Mouse (Mus musculus) urinary bladder, postnatal 4 days (tissue): ENCODE results near the gene Rab5c.

Experiments
- DNase-seq, 2 experiments: peaks; one replicate each; pipeline ENCODE4 v3.0.0; 2021 to 2022; ENCODE audit warnings: low spot score in 2 of 2

Rab5c gene

DNA sequence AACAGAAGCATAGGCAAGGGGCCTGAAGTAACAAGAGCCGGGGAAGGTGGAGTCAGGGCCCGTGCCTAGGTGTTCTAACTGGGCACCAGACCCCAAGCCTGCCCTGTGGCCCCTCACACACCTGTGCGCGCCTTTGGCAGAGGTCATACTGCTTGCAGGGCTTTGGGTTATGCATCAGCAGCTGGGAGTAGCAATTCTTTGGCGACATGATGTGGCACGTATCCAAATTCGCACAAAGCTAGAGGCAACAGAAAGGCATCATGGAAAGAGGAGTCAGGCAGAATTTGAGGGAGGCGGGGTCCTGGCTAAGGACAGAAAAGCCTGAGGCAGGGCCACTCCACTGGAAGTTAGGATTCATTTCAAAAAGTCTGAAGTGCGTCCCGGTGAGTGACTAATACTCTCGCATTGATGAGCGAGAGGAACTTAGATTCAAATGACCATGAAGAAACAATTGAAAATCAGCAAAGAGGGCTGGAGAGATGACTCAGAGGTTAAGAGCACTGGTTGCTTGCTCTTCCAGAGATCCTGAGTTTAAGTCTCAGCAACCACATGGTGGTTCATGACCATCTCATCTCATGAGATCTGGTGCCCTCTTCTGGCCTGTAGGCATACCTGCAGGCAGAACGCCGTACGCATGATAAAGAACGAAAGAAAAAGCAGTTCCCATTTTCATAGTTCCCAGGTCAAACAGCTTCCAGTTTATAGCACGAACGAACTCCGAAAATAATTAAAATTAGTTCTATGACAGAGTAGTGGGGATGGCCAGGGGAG lies 35.7 kb downstream of the Rab5c start:
- no peak for DNase-seq

DNA sequence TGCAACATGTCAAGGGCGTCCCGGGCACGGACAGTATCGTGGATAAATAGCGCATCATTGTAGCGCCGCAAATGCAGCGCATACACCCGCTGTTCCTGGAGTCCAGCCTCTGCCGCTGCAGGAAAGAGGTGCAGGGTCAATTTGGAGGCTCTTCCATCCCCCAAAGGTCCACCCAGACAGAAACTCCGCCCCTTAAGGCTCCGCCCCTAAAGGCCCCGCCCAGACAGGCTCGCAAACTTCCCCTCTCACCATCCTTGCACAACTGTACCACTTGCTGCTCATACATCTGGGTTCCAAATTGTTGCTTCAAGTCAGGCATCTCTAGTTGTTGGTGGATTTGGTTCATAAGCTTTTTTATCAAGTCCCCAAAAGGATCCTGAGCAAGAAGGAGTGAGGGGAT lies 36.7 kb downstream of the Rab5c start:
- peak; percentile 49 to 68 for DNase-seq

GRCm38 (mm10) chr11:100700710-100701109 lies 37.3 kb downstream of the Rab5c start:
- no peak for DNase-seq

GRCm38 (mm10) chr11:100697921-100698320 lies 40.1 kb downstream of the Rab5c start:
- no peak for DNase-seq

DNA sequence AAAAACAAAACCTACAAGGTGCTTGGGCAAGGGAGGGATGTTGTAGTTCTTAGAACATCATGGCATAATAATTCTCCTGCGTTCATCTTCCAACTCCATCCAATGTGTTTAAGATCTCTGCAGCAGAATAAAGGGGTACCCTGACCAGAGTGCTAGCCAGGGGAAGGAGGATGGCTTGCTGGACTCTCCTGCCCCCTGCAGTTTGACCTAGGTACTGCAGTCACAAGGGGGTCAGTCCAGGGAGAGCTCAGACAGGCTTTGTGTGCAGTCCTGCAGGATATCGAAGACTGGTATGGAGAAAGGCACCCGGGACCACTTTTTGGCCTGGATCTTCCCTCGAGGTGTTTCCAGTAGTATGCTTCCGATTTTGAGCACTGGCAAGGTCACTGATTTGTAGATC lies 43.1 kb downstream of the Rab5c start:
- DNase-seq = peak; percentile 63 to 83

DNA sequence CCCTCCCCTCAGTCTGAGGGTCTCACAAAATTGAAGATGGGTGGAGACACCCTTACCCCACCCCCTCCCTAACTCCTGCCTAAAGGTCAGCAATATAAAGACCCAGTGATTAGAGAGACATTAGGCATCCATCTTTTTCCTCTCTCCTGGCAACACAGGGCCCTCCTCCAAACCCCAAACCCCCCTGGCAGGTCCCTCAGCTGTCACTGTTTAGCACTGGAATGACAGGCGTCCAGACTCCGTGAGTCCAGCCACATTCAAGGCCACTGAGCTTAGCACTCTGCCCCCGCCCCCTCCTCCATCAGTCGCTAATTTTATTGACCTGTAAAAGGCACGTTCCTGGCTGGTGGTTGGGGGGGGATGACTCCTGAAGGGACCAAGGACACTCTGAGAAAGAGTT lies 44.9 kb downstream of the Rab5c start:
- DNase-seq = no peak

DNA sequence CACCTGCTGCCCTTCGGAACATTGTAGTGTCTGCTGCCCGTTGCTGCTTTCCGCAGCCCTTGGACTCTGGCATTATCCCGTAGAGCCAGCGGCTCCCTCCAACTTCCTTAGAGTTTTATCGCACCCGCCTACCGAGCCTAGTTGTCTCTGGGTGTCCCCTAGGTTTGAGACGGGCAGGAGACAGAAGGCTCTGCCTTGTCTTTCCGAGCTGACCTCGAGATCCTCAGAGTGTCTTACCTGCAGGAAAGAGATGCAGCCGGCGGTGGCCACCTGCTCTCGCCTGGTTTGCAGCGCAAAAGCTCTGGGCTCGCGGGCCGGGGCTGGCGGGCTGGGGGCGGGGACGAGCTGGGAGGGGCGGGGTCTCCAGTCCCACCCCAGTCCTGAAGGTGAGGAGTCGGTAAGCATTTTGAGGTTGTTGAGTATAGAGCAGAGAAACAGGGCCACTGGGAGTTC lies 45.8 kb downstream of the Rab5c start, which contains the start of gene Zfp385c:
Zfp385c (minus strand) TSS at position 292 of the 453 bp plus-strand sequence.
- DNase-seq = no peak

DNA sequence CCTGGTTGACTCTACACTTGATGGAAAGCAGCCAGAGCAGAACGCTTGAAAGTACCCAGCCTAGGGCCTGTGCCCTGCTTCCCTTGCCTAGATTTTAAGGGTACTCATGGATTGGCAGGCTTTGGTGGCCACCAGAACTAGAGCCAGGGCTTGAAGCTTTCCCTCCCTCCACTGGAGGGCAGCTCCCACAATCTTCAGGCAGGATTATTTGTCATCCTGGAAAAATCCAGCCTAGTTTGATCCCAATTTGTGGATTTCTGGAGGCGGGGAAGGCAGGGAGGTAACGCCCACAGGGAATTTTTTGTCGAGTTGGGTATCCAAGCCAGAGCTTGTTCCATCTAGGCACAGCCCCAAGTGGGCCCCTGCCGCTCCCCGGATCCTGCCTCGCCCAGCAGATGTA lies 47.6 kb downstream of the Rab5c start:
- DNase-seq = no peak

GRCm38 (mm10) chr11:100688443-100688842 lies 49.6 kb downstream of the Rab5c start:
- no peak for DNase-seq

GRCm38 (mm10) chr11:100687265-100687664 lies 50.8 kb downstream of the Rab5c start:
- no peak for DNase-seq

DNA sequence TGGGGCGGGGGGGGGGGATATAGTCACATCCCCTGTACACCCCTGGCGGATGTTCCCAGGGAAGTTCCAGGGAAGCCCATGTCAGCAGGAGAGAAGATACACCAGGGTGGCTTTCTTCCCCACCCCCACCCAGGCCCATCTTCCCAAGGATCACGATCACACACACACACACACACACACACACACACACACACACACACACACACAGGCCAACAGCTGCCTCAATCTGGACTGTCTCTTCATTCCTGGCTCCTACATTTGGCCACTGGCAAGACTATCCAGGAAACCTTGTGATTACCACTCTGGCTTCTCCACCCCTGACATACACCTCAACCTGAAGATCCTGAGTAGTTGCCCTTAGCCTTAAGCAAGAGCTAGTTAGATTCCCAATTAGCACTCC lies 52.6 kb downstream of the Rab5c start:
- no peak for DNase-seq

DNA sequence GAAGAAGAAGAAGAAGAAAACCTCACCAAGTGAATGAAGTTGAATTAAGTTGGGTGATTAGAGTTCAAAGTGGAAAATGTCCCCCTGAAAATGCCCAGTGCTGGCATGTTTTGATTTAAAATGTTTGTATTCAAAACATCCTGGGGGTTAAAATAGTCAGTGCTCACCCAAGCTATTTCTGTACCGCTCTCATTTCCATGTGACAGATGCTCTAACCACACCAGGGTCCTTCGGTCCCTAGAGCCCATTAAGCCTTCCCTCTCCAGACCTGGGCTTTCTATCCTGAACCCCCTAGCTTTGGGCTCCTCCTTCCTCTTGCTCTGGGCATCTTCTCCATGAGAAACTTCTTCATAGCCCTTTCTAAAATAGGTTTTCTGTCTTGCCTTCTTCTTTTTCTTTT lies 53.9 kb downstream of the Rab5c start:
- no peak for DNase-seq

DNA sequence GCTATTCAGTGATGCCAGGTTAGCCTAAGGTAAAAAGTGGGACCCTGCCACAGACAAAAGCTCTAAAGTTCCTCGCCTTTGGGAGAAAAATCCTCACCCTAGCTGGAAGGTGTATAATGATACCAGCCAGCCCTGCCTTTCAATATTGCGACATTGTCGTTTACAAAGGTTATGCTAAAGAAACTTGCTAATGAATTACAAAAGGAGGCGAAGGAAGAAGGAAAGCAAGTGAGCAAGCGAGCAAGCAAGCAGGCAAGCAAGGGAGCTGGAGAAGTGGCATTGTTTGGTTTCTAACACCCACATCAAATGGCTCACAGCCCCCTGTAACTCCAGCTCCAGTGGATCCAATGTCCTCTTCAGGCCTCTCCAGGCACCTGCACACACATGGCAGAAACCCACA lies 55.5 kb downstream of the Rab5c start:
- no peak for DNase-seq

GRCm38 (mm10) chr11:100681826-100682225 lies 56.2 kb downstream of the Rab5c start:
- no peak for DNase-seq

DNA sequence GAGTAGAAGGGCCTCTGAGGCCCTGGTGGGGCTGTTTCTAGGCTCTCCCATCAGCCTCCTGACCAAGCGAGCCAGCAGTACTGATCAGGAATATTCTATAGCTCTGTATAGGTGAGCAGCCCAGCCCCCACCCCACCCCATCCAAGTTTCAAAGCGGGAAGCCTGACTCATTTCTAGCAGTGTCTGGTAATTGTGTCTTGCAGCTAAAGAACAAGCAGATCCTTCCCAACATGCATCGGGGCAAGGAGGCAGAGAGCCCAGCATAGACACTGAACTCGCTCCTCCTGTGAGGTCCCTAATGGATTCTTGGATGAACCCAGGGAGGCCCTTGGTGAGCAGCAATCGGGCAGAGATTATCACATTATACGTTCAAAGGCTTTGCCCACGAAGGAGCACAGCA lies 60.2 kb downstream of the Rab5c start:
- no peak for DNase-seq

GRCm38 (mm10) chr11:100673169-100673568 lies 64.8 kb downstream of the Rab5c start:
- peak; percentile 54 to 71 for DNase-seq

DNA sequence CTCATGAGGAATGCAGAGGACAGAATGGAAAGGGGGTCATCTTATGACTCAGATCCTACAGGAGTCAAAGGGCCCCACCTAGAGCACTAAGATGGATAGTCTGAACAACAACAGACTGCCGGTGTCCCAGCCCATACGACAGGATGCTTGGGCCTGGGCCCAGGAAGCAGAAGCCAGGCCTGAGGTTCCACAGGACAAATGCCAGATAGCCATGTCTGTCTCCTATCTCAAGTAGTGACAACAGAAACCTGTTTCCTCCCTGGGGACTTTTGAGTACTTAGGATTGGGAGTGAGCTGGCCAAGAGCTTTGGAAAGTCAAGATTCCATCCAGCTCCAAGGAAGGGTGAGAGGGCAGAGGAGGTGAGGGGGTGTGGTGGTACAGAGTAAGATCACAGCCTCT lies 66.1 kb downstream of the Rab5c start:
- DNase-seq = no peak

DNA sequence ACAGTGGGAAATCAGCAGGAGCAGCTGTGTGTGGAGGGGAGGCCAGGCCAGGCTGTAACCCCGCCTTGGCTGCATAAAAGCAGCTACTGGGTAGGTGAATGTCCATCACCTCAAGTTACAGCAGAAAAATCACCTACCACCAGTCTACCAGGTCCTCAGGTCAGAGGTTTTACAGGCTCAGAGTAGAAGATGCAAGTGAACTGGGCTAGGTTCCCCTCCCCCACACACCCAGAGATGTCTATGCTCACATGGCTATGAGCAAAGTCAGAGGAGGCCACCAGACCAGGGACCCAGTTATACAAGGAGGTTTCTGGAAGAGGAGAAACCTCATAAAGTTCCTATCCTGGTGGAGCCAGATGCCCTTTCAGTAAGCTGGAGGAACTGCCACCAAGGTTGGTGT lies 67.0 kb downstream of the Rab5c start:
- DNase-seq = no peak
